Mouse (Mus musculus) liver, postnatal 0 days (tissue): ENCODE measurements at regions not wholly inside any gene's neighbourhood (a gene's known extent, or its start where the extent isn't known, plus 50 kb on each side); places are given as distances from the start of the nearest gene placed in this dataset.

ENCODE experiments used
- CTCF ChIP-seq: sonication (generic); IDR thresholded peaks from 2 replicates; pipeline ENCODE4 v1.5.1; 2016; ENCODE audit warnings: antibody characterized with exemption, low read depth
- EP300 ChIP-seq: IDR thresholded peaks from 2 replicates; pipeline ENCODE4 v1.6.1; 2016; ENCODE audit warnings: antibody characterized with exemption, low read depth, mild to moderate bottlenecking

- no peak for TF ChIP-seq EP300
- no peak for TF ChIP-seq CTCF
These were observed 95.4 kb upstream of the Sox11 start for GRCm38 (mm10) chr12:27437661-27438345.
